Mouse (Mus musculus) gastrocnemius, adult 8-10 months (tissue): ENCODE measurements around the gene H1f0. TPM values are rescaled to one million over a fixed set of nuclear protein-coding genes. Genes with fewer than 3 reads are reported as not detected.
A peak's percentile ranks its signal among the peaks of the same experiment; 100 is the strongest.

ENCODE experiments used
- DNase-seq, 2 experiments: peaks; one replicate each; pipeline ENCODE4 v3.0.0; 2022; ENCODE audit warnings: low spot score in 2 of 2
- microRNA-seq: library from miRNA; unstranded; fragments of <30 nt; microRNA quantifications from one replicate; pipeline ENCODE4 v1.2.0, GENCODE M21; 2022
- total RNA-seq, 4 experiments: library from RNA; stranded (reverse); gene quantifications; 2 replicates each; pipeline ENCODE4 v1.2.4; 2022

Gene H1f0
- total RNA-seq, 4 experiments from 2014 or later, result 84.7 to 103 (median 92.1) TPM

DNA sequence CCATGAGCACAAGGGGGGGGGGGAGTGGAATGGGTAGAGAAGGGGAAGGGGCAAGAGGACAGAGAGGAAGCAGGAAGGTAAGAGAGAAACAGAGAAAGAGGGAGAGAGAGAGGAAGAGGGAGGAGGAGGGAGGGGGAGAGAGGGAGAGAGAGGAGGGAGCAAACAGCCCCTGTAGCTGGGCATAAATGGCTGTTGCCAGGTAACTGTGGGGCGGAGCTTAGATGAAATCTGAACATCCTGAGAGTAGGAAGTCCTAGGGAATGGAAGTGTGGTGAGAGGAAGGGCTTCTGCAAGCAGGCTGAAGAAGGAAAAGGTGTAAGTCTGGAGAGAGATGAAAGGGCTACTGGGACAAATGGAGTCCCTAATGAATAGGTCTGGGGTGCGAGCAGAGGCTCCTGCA, 38.0 kb downstream of the H1f0 start:
- no peak for DNase-seq

DNA sequence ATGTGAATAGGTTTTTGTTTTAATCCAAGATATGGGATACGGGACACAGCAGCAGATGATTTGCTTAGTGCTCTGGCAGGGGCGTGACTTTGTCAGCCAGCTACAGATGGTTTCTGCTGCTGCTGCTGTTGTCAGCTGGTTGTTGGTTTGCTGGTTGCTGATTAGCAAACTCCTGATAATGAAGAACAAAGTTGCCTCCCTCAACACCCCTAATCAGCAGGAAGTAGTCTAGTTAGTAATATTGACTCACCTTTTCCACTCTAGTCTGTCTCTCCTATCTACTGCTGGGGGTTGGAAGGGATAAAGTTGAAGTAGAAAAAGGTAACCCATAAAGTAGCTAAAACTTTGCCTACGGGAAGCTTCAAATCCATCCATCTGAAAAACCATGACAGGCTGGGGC, 39.4 kb downstream of the H1f0 start:
- no peak for DNase-seq

DNA sequence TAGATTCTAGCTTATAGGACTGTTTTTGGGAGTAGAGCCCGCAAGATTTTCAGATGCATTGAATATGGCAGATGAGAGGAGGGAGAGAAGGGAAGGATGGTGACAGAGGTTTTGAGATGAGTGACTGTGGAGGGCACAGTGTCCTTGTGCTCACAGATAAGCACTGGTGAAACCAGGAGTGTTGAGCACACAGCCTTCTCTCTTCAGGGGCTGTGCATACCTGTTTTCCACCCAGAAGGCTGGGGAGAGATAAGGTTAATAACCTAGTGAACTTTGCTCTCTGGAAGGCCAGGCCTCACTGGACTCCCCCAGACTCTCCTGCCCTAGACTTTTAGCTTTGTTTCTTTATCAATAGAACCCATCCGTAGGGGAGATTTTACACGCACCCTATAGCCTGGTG, 40.2 kb downstream of the H1f0 start:
- DNase-seq, result no peak

DNA sequence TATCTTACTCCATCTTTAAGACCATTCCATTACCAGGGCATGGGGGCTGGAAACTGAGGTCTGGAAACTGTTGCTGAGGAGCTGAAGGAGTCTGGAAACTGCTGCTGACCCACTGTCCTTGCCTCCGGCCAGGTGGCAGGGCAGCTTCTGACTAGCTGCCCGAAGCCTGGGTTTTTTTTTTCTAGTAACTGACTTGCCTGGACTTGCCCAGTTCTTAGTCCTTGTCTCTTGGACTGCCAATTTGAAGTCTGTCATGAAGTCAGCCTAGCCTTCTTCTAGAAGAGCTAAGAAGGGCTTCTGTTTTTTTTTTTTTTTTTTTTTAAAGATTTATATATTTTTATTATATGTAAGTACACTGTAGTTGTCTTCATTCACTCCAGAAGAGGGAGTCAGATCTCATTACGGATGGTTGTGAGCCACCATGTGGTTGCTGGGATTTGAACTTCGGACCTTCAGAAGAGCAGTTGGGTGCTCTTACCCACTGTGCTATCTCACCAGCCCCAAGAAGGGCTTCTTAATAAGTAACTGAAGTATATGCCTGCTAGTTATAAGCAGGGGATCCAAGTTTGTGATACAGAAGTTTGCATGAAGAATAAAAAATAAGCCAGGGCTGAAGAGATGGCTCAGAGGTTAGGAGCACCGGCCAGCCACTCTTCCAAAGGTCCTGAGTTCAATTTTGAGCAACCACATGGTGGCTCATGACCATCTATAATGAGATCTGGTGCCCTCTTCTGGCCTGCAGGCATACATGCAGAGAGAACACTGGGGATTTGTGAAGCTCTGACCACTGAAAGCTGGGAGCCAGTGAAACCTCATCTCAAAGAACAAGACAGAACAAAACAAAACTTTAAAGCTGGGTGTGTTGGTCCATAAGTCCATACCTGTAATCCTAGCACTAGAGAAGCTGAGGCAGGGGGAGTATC, 43.1 kb downstream of the H1f0 start:
- no peak for DNase-seq

DNA sequence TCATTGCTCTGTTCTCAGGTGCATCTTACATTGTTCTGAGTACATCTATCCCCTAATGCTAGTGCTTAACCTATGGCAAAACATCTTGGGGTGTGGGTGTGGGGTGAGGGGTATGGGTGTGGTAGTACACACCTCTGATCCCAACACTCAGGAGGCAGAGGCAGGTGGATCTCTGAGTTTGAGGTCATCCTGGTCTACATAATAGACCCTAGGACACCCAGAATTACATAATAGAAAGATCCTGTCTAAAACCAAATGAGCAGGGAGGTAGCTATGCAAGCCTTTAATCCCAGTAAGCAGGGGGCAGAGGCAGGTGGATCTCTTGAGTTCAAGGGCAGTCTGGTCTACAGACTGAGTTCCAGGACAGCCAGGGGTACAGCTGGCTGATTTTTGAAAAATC, 45.5 kb downstream of the H1f0 start:
- no peak for DNase-seq

DNA sequence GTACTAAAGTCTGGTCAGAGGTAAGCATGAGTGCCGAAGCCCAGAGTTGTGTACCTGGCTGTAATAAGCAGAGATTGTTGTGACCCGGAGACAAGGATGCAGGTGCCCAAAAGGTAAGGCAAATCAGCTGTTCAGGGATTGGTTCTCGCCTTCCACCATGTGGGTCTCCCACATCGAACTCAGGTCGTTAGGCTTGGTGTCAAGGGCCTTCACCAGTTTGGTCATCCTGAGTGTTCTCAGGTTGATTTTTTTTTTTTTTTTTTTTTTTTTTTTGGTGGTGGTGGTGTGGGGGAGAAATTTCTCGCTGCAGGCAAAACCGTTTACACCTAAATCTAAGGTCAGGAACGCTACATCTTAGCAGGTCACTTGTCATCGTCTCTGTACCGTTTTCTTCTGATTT, 46.2 kb downstream of the H1f0 start:
- DNase-seq, result no peak

DNA sequence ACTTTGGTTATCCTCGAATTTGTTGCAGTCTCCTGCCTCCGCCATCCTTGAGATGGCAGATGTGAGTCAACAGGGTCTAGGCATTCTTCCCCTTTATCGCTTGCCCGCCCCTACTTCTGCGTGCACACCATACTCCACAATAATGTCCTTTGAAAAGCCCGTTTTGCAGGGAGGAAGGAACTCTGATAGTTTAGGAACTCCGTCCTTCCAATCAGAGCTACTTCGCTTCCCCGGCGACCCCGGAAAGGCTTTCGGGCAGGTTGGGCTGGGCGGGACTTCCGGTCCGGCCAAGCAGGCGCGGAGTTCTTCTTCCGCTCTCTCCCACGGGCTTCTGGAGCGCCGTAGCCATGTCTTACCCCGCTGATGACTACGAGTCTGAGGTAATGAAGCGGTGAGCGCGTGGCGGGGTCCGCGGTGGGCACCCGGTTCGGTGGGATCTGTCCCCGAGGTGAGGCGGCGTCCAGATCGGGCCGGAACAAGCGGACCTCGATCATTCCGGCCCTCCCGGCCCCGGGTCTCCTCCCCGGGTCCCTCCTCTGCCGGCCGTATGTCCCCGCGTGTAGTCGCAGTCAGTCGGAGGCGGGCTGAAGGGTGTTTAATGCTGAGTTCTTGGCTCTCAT, 46.8 kb downstream of the H1f0 start, which contains the start of gene Eif3l:
Eif3l (plus strand) TSS at position 267 of the 620 bp plus-strand sequence.
- DNase-seq, result peak; percentile 72 to 77

DNA sequence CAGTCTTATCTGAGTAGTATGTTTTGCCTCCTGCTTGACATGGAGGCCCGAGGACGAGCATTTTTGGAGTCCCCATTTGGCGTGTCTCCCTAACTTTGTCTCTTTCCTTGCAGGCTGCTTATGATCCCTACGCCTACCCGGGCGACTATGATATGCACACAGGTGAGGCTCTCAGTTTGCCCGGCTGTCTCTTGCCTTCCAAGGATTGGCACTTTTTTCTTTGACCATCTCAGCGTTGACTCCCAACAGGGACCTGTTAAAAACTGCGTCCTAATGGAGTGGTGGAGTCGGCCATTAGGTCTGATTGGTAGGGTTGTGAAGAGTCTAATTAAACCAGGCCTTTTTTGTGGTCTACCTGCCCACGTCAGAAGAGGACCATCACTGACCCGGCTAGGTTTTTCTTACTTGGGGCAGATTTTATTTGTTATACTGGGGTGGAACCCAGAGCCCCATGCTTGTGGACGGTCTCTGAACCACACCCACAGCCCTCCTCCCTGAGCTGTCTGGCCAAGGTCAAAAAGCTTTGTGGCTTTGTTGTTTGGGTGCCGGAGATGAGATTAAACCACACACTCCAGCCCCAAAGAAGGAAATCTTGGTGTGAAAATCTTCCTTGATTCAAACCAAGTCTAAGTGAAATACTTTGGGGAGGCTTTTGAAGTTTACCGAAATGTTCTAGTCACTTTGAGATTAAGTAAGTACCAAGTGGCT, 47.6 kb downstream of the H1f0 start:
- DNase-seq, result no peak

DNA sequence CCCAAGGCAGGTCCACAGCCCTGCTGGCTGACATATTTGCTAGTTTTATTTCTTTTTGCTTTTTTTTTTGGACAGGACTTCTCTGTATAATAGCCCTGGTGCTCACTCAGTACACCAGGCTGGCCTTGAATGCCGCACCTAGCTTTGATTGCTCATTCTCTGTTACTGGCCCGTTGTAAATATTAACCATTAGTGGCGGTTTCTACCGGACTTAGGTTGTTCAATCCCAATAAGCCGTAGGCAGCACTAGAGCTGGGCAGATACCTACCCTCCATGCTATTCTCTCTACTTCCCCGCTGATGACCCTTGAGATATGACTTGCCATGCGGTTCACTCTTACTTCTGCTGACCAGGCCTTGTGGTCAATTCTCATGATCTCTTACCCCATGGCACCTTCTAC, 51.3 kb downstream of the H1f0 start:
- DNase-seq, result no peak

Small RNAs within 50 kb of the gene (microRNA-seq; reads per million reads assigned to microRNA genes)
- 3.3 reads per million for gene Mir6956

Other genes with a start within 250 kb of the H1f0 start
- gene Card10, start 225.4 kb upstream of the H1f0 start, total RNA-seq, result 1 to 10 TPM; 3.4 to 6.0 (median 4.4) TPM
- gene Cdc42ep1, start 185.8 kb upstream of the H1f0 start, total RNA-seq, result 1 to 10 TPM; 4.1 to 7.3 (median 6.2) TPM
- not detected for gene Lgals2, start 172.9 kb upstream of the H1f0 start, total RNA-seq
- gene Gga1, start 151.3 kb upstream of the H1f0 start, total RNA-seq, result 10 to 100 TPM; 41.8 to 44.9 (median 43.5) TPM
- not detected for gene Gm49510, start 128.8 kb upstream of the H1f0 start, total RNA-seq
- 1 to 10 TPM in 2 of 4 experiments, under 1 TPM in 2; 0.80 to 1.7 (median 1.2) TPM for gene Sh3bp1, start 128.7 kb upstream of the H1f0 start, total RNA-seq
- 1 to 10 TPM; 1.7 to 2.7 (median 2.1) TPM for gene Pdxp, start 114.5 kb upstream of the H1f0 start, total RNA-seq
- gene Lgals1, start 101.7 kb upstream of the H1f0 start, total RNA-seq, result 100 to 1,000 TPM; 214 to 406 (median 281) TPM
- 10 to 100 TPM; 24.0 to 31.2 (median 28.1) TPM for gene Nol12, start 93.5 kb upstream of the H1f0 start, total RNA-seq
- gene Triobp, start 80.7 kb upstream of the H1f0 start, total RNA-seq, result 10 to 100 TPM; 38.3 to 69.6 (median 41.9) TPM
- not detected for gene Galr3, start 13.4 kb downstream of the H1f0 start, total RNA-seq
- 1 to 10 TPM; 3.1 to 5.8 (median 3.5) TPM for gene Ankrd54, start 34.4 kb downstream of the H1f0 start, total RNA-seq
- 10 to 100 TPM; 57.8 to 60.8 (median 60.6) TPM for gene Eif3l, start 46.7 kb downstream of the H1f0 start, total RNA-seq
- 10 to 100 TPM in 3 of 4 experiments, 1 to 10 TPM in 1; 9.8 to 12.6 (median 11.2) TPM for gene Micall1, start 80.4 kb downstream of the H1f0 start, total RNA-seq
- 10 to 100 TPM; 57.8 to 75.3 (median 70.3) TPM for gene Polr2f, start 112.6 kb downstream of the H1f0 start, total RNA-seq
- 1 to 10 TPM in 1 of 4 experiments, under 1 TPM in 3; 0.36 to 1.5 (median 0.80) TPM for gene 1700088E04Rik, start 112.8 kb downstream of the H1f0 start, total RNA-seq
- gene Sox10, start 136.8 kb downstream of the H1f0 start, total RNA-seq, result under 1 TPM; 0.19 to 0.72 (median 0.64) TPM
- gene Pick1, start 200.7 kb downstream of the H1f0 start, total RNA-seq, result 10 to 100 TPM; 30.0 to 34.8 (median 32.4) TPM
- under 1 TPM; 0.24 to 0.72 (median 0.36) TPM for gene Gm49486, start 200.9 kb downstream of the H1f0 start, total RNA-seq
- gene Slc16a8, start 226.3 kb downstream of the H1f0 start, total RNA-seq, result under 1 TPM; 0.15 to 0.85 (median 0.16) TPM